Mouse (Mus musculus): ENCODE measurements around the gene Wnk2. TPM values are rescaled to one million over a fixed set of nuclear protein-coding genes. Genes with fewer than 3 reads are reported as not detected.

The Wnk2 gene
- total RNA-seq, 2 experiments from 2014 or later, result 0.24 TPM; not detected in 1

DNA sequence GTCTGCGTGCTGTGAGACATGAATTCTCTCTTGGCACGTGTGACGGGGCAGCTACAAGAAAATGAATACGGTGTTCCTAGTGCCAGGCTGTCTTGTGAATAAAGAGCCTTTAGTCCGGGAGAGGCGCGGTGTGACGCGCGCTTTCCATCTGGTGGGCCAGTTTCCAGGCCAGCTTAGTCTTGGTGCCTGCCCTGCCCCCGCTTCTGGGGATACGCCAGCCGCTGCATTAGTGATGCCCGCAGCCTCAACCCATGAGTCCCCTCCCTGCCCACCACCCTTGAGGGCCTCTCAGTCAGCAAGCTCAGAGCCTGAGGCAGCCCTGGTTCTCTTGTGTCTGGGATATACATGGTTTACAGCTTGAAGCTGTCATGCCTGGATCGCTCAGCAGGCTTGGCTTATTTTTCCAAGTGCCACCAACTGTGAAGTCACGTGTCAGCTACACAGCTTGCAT, 131.5 kb downstream of the Wnk2 start:
- peak; percentile 27; the same call in 1 of the 2 replicates for ATAC-seq (replicated peaks; ENCODE audit: low FRiP score, low TSS enrichment, poor library complexity, severe bottlenecking)

- peak; percentile 68; the same call in 1 of the 2 replicates for ATAC-seq (replicated peaks; ENCODE audit: low FRiP score, low TSS enrichment, poor library complexity, severe bottlenecking)
These were observed 132.2 kb downstream of the Wnk2 start for GRCm38 (mm10) chr13:49015366-49016306.

- no peak for ATAC-seq (replicated peaks; ENCODE audit: low FRiP score, low TSS enrichment, poor library complexity, severe bottlenecking)
These were observed 134.5 kb downstream of the Wnk2 start for GRCm38 (mm10) chr13:49013206-49013794.

DNA sequence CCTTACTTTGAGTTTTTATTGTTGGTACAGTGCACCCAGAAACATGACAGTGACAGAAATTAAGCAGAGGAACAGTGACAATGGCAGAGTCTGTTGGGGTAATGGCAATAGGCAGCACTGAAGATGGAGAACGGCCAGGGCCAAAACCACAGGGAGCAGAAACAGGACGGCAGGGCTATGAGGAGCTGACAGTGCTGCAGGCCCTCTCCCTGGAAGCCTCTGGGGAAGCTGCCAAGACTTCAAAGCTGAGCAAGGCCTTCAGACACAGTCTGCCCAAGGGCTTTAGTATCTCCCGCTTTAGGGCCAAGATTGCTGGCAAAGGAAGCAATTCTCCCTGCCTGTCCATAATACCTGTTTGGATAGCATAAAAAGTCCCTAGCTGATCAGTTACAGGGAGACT, 146.1 kb downstream of the Wnk2 start:
- ATAC-seq (replicated peaks; ENCODE audit: low FRiP score, low TSS enrichment, poor library complexity, severe bottlenecking), result no peak

DNA sequence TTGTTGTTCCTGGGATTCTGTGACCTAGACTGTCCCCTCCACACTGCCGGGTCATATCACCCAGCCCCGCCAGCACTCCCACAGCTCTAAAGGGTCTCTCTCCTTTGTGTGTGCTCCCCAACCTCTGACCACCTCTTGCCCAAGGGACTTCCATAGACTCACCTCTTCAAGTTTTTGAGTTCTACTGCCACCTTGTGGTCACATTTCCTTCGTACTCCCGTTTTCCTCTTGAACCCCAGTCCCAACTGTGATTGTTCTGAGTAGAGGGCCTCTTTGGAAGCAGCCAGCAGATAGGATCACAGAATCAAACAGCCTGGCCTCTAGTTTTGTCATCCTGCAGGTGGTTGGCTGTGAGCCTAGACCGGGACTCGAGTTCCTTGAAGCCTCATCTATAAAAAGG, 149.2 kb downstream of the Wnk2 start:
- ATAC-seq (replicated peaks; ENCODE audit: low FRiP score, low TSS enrichment, poor library complexity, severe bottlenecking), result 0 out of 2 replicates have a peak, but pooled peaks have one; percentile 47

GRCm38 (mm10) chr13:48996731-48997130, 151.1 kb downstream of the Wnk2 start:
- ATAC-seq (replicated peaks; ENCODE audit: low FRiP score, low TSS enrichment, poor library complexity, severe bottlenecking), result no peak

DNA sequence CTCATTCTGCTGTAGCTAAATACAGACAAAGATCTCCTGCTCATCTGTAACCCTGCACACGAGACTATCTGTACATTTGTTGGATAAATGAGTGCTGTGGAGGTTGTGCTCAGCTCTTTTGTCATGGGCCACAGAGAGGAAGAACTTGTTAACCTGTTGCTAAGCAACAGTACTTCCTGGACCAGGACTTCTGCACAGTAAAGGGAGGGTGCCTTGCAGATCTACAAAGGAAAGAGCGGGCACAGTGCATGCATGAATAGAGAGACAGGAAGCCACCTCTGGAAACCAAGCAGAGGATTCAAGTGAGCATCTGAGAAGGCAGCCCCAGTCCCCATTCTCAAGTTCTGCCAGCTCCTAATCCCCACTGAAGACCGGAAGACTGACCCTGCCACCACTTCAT, 152.9 kb downstream of the Wnk2 start:
- ATAC-seq (replicated peaks; ENCODE audit: low FRiP score, low TSS enrichment, poor library complexity, severe bottlenecking), result no peak

DNA sequence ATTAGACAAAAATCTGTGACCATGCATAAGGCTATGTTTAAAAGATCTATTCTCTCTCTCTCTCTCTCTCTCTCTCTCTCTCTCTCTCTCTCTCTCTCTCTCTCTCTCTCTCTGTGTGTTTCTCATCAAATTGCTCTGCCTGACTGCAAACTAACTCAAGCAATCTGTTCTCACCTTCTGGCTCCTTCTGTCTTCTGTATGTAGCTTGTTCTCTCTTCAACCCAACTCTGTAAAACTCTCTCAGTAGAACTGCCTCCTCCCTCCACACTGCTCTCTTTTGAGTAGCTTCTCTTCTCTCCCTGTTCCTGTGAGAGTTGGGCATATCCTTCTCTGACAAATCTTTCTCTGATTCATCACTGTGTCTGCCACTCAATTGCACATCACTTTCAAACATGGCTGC, 154.9 kb downstream of the Wnk2 start:
- ATAC-seq (replicated peaks; ENCODE audit: low FRiP score, low TSS enrichment, poor library complexity, severe bottlenecking), result no peak

DNA sequence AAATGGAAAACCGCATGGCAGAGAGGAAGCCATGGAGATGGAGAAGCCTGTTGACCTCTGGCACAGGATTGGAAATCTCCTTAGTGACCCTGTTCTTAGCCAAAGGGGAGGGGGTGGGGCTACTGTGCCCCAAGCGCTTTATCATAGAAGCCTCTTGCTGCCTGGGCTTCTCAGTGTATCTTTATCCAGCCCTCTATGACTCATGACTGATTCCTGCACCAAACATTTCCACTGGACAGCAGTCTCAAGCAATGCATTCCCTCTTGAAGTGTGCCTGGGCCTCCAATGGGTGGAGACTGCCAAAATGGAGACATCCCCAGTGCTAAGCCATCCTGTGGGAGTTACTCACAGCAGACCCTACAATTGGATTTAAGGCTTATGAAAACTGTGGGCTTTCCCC, 157.7 kb downstream of the Wnk2 start:
- ATAC-seq (replicated peaks; ENCODE audit: low FRiP score, low TSS enrichment, poor library complexity, severe bottlenecking), result no peak

Other genes starting within 250 kb of the Wnk2 start
- gene Fam120a, start 180.0 kb downstream of the Wnk2 start, total RNA-seq (2014; fragmentation: Nextera tagmentation), result 186 and 189 TPM in 2 replicates
- gene Fam120a, start 180.0 kb downstream of the Wnk2 start, total RNA-seq (2017), result 134 and 158 TPM in 2 replicates
- 34.5 and 36.1 TPM in 2 replicates for gene Ninj1, start 39.5 kb upstream of the Wnk2 start, total RNA-seq (2014; fragmentation: Nextera tagmentation)
- gene Ninj1, start 39.5 kb upstream of the Wnk2 start, total RNA-seq (2017), result 18.7 and 18.9 TPM in 2 replicates
- 6.7 and 25.3 TPM in 2 replicates for gene Card19, start 68.0 kb upstream of the Wnk2 start, total RNA-seq (2014; fragmentation: Nextera tagmentation)
- gene Card19, start 68.0 kb upstream of the Wnk2 start, total RNA-seq (2017), result 11.8 and 16.6 TPM in 2 replicates
- 0.70 and 3.1 TPM in 2 replicates for gene Susd3, start 100.7 kb upstream of the Wnk2 start, total RNA-seq (2014; fragmentation: Nextera tagmentation)
- gene Susd3, start 100.7 kb upstream of the Wnk2 start, total RNA-seq (2017), result 1.6 TPM in 1 of 2 replicates, not detected in the other
- gene Fgd3, start 172.3 kb upstream of the Wnk2 start, total RNA-seq (2014; fragmentation: Nextera tagmentation), result 4.5 and 5.0 TPM in 2 replicates
- gene Fgd3, start 172.3 kb upstream of the Wnk2 start, total RNA-seq (2017), result 4.6 and 5.2 TPM in 2 replicates
- gene Bicd2, start 193.6 kb upstream of the Wnk2 start, total RNA-seq (2014; fragmentation: Nextera tagmentation), result 14.8 and 16.1 TPM in 2 replicates
- 18.3 and 26.2 TPM in 2 replicates for gene Bicd2, start 193.6 kb upstream of the Wnk2 start, total RNA-seq (2017)